Mouse (Mus musculus): ENCODE measurements around the gene Inka1.

- TF ChIP-seq CTCF (IDR thresholded peaks at IDR 0.05; ENCODE audit: insufficient read depth, low read length) (no peak), POLR2A (IDR thresholded peaks at IDR 0.05; ENCODE audit: borderline replicate concordance, extremely low read depth, low read depth, low read length) (no peak)
These were observed 38.2 kb downstream of the Inka1 start for GRCm38 (mm10) chr9:107947241-107948194.
